Mouse (Mus musculus): ENCODE results near the gene Fuk. TPM values are rescaled to one million over a fixed set of nuclear protein-coding genes. Genes with fewer than 3 reads are reported as not detected.
"Not testable (repeated sequence)": the region's sequence is repeated elsewhere in the genome, so short reads cannot be mapped to it uniquely, and the experiment has no call there.

The Fuk gene
- polyA plus RNA-seq, 1 experiment = 12.4 TPM

- TF ChIP-seq CTCF (IDR thresholded peaks at IDR 0.05; ENCODE audit: borderline replicate concordance, extremely low read depth, insufficient read depth, insufficient read length) (no peak), POLR2A (IDR thresholded peaks at IDR 0.05; ENCODE audit: borderline replicate concordance, extremely low read depth, insufficient read depth, insufficient read length, poor library complexity, severe bottlenecking) (no peak)
- no peak for DNase-seq (ENCODE audit: low read depth)
Measured at GRCm38 (mm10) chr8:110892913-110893312, 9.4 kb downstream of the Fuk start.

DNA sequence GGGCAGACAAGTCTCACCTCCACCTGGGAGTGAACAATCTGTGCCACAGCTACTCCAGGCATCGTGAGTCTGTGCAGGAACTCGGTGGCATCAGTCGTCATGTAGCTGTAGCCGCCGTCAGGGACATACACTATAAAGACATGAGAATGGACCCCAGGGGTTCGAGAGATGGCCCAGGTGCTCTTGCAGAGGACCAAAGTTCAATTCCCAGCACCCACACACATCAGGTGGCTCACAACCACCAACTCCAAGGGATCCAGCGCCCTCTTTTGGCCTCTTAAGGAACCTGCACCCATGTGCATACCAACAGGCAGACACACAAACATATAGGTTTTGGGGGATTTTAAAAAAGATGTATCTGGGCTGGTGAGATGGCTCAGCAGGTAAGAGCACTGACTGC is 10.2 kb downstream of the Fuk start:
- DNase-seq (ENCODE audit: low read depth) = no peak
- TF ChIP-seq POLR2A (IDR thresholded peaks at IDR 0.05; ENCODE audit: borderline replicate concordance, extremely low read depth, insufficient read depth, insufficient read length, poor library complexity, severe bottlenecking) (no peak), CTCF (IDR thresholded peaks at IDR 0.05; ENCODE audit: borderline replicate concordance, extremely low read depth, insufficient read depth, insufficient read length) (no peak)

DNA sequence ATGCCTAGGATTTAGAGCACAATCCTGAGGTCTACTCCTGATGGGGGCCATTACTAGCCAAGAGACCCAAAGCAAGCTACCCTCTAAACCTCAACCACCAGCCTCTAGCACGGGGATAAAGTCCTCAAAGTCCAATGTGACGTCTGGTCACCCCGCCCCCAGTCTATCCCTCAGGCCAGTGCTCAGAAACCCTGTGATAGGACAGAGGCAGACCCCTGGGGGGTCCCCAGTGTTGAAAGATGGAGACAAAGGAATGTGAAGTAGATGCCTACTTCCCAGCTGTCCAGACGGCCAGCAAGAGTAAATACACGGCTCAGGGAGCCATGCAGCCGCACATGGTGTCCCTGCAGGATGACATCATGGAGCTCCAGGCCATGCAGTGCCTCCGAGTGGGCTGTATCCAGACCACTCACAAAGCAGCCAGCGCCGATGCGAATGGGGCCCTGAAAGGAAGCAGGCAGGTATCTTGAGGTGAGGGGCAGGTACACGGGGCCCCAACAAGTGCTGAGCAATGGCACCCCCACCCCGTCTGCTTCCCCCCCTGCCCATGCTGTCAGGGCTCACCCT is 12.3 kb downstream of the Fuk start:
- TF ChIP-seq POLR2A (IDR thresholded peaks at IDR 0.05; ENCODE audit: borderline replicate concordance, extremely low read depth, insufficient read depth, insufficient read length, poor library complexity, severe bottlenecking) (no peak), CTCF (IDR thresholded peaks at IDR 0.05; ENCODE audit: borderline replicate concordance, extremely low read depth, insufficient read depth, insufficient read length) (no peak)
- DNase-seq (ENCODE audit: low read depth) = no peak

DNA sequence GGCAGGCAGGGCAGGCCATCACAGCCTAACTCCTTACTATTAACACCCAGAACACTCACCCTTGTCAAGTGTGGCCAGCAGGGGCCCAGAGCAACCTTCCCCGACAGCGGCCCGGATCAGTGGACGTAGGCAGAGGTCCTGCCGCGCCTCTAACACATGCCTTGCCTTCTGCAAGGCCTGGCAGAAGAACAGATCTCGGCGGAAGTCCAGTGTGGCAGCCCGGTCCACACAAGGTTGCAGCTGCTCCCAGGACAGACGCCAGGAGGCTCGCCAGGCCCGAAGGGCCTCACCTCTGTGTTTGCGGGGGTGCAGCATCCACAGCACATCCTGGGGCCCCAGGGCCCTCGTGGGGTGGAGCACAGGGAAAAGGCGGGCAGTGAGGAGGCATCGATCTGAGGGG is 13.4 kb downstream of the Fuk start:
- TF ChIP-seq POLR2A (IDR thresholded peaks at IDR 0.05; ENCODE audit: borderline replicate concordance, extremely low read depth, insufficient read depth, insufficient read length, poor library complexity, severe bottlenecking) (no peak), CTCF (IDR thresholded peaks at IDR 0.05; ENCODE audit: borderline replicate concordance, extremely low read depth, insufficient read depth, insufficient read length) (no peak)
- DNase-seq (ENCODE audit: low read depth) = no peak

- DNase-seq (ENCODE audit: low read depth) = peak; percentile 12
- no peak for TF ChIP-seq CTCF (IDR thresholded peaks at IDR 0.05; ENCODE audit: borderline replicate concordance, extremely low read depth, insufficient read depth, insufficient read length)
- TF ChIP-seq POLR2A (IDR thresholded peaks at IDR 0.05; ENCODE audit: borderline replicate concordance, extremely low read depth, insufficient read depth, insufficient read length, poor library complexity, severe bottlenecking) = no peak
Measured at GRCm38 (mm10) chr8:110888441-110888840, 13.8 kb downstream of the Fuk start.

- no peak for DNase-seq (ENCODE audit: low read depth)
Measured at GRCm38 (mm10) chr8:110887551-110887950, 14.7 kb downstream of the Fuk start.

DNA sequence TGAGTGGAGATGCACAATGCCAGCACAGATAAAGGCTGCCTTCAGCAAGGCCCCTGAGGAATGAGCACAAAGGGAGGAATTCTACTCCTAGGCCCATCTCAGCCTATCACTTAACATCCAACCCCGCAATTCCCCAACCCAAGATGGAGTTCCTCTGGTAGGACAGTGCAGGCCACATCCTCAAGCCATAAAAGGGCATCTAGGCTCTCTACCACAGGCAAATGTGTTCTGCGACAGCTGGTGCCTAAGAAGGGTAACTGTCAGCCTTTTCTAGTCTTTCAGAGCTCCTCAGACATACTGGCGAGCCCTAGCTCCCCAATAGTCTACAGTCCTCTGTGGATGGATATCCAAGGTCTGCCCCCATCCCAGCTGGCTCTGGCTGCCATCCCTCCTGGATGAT is 15.7 kb downstream of the Fuk start:
- TF ChIP-seq POLR2A (IDR thresholded peaks at IDR 0.05; ENCODE audit: borderline replicate concordance, extremely low read depth, insufficient read depth, insufficient read length, poor library complexity, severe bottlenecking) (no peak), CTCF (IDR thresholded peaks at IDR 0.05; ENCODE audit: borderline replicate concordance, extremely low read depth, insufficient read depth, insufficient read length) (no peak)

More at GRCm38 (mm10) chr8:110887551-110887950, 14.7 kb downstream of the Fuk start:
- TF ChIP-seq CTCF (IDR thresholded peaks at IDR 0.05; ENCODE audit: borderline replicate concordance, extremely low read depth, insufficient read depth, insufficient read length) (no peak), POLR2A (IDR thresholded peaks at IDR 0.05; ENCODE audit: borderline replicate concordance, extremely low read depth, insufficient read depth, insufficient read length, poor library complexity, severe bottlenecking) (no peak)

GRCm38 (mm10) chr8:110883824-110884223 is 18.5 kb downstream of the Fuk start:
- TF ChIP-seq POLR2A (IDR thresholded peaks at IDR 0.05; ENCODE audit: borderline replicate concordance, extremely low read depth, insufficient read depth, insufficient read length, poor library complexity, severe bottlenecking) (no peak), CTCF (IDR thresholded peaks at IDR 0.05; ENCODE audit: borderline replicate concordance, extremely low read depth, insufficient read depth, insufficient read length) (no peak)
- no peak for DNase-seq (ENCODE audit: low read depth)

More for the DNA sequence above, 15.7 kb downstream of the Fuk start:
- DNase-seq (ENCODE audit: low read depth) = no peak

GRCm38 (mm10) chr8:110881741-110882310 is 20.5 kb downstream of the Fuk start:
- DNase-seq (ENCODE audit: low read depth) = peak; percentile 5
- TF ChIP-seq POLR2A (IDR thresholded peaks at IDR 0.05; ENCODE audit: borderline replicate concordance, extremely low read depth, insufficient read depth, insufficient read length, poor library complexity, severe bottlenecking) (no peak), CTCF (IDR thresholded peaks at IDR 0.05; ENCODE audit: borderline replicate concordance, extremely low read depth, insufficient read depth, insufficient read length) (no peak)

GRCm38 (mm10) chr8:110877862-110878261 is 24.4 kb downstream of the Fuk start:
- DNase-seq (ENCODE audit: low read depth) = no peak
- TF ChIP-seq POLR2A (IDR thresholded peaks at IDR 0.05; ENCODE audit: borderline replicate concordance, extremely low read depth, insufficient read depth, insufficient read length, poor library complexity, severe bottlenecking) (no peak), CTCF (IDR thresholded peaks at IDR 0.05; ENCODE audit: borderline replicate concordance, extremely low read depth, insufficient read depth, insufficient read length) (no peak)

- no peak for TF ChIP-seq CTCF (IDR thresholded peaks at IDR 0.05; ENCODE audit: borderline replicate concordance, extremely low read depth, insufficient read depth, insufficient read length)
- TF ChIP-seq POLR2A (IDR thresholded peaks at IDR 0.05; ENCODE audit: borderline replicate concordance, extremely low read depth, insufficient read depth, insufficient read length, poor library complexity, severe bottlenecking) = no peak
- DNase-seq (ENCODE audit: low read depth) = no peak
Measured at GRCm38 (mm10) chr8:110870501-110870900, 31.8 kb downstream of the Fuk start.

DNA sequence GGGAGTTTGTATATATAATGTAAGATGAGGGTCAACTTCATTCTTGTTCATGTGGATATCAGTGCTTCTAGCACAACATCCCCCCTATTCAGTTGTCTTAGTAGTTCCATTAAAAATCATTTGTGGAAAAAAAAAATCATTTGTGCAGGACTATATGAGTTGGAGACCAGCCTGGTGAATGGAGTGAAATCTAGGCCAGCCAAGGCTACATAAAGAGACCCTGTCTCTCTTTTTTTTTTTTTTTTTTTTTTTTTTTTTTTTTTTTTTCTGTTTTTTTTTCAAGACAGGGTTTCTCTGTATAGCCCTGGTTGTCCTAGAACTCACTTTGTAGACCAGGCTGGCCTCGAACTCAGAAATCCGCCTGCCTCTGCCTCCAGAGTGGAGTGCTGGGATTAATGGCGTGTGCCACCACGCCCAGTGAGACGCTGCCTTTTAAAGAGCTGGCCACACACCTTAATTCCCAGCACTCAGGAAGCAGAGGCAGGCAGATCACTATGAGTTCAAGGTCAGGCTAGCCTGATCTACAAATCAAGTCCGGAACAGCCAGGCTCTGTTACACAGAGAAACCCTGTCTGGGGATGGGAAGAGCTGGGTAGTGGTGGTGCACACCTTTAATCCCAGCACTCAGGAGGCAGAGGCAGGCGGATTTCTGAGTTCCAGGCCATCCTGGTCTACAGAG is 40.8 kb downstream of the Fuk start:
- DNase-seq (ENCODE audit: low read depth) = not testable (repeated sequence)
